Mouse (Mus musculus): Measurements from ENCODE around the gene Olfr996. TPM values are rescaled to one million over a fixed set of nuclear protein-coding genes. Genes with fewer than 3 reads are reported as not detected.

The Olfr996 gene
- not detected for polyA plus RNA-seq (2014; fragmentation: Illumina TruSeq; extraction: RNeasy Lipid Tissue Mini Kit (QIAGEN cat#74804); ENCODE audit: low read depth, low replicate concordance)

DNA sequence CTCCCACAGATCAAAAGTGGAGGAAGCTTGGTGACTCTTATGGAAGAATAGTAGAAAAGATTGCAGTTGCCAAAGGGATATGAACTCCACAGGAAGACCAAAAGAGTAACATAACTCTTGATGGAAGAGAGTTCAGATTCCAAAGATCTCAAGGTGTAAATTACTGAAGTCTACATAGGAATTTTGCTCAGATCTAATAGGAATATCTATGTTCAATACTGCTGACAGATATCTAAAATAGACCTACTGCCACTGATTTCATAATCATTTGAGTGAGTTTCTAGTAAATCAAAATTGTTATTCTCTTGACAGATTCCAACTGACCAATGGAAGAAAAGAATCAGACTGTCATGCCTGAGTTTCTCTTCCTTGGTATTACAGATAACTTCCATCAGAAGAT is at the start of gene Olfr996:
Olfr996 (plus strand) TSS at position 301 of the 400 bp plus-strand sequence.

DNA sequence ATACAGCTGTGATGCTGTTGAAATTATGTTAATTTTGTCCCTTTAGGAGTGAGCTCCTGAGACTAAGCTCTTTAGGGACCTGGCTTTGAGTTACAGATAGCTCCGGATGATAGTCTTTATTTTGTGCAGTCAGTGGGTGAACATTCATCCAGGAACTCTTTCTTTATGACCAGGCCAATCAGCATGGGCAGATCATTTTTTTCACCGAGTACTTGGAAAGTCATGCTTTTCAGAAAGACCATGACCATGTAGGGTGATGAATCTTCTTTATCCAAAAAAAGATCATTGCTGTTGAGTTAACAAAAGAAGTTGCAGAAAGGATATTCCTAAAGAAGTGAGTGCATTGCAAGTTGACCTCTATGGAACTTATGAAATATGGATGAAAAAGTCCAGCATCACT is 9.6 kb downstream of the Olfr996 start, which contains the start of gene Olfr998:
Olfr998 (plus strand) TSS at position 301 of the 400 bp plus-strand sequence.

DNA sequence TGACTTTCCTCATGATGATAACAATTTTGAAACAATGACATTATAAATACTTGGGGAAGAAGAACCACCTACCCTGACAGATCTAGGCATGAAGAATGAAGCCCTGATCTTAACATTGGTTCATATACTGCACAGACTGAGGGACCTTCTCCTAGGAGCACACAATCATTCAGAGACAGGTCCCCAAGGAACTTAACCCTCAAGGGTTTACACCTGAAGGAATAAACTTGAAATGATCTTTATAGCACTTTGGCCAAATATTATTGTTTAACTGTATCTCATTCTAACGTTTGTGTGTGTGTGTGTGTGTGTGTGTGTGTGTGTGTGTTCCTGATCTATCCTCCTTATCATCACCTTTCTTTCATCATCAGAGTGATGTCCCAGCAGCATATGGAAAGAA is 32.8 kb downstream of the Olfr996 start, which contains the start of gene Olfr1000:
Olfr1000 (minus strand) TSS at position 101 of the 400 bp plus-strand sequence.

Other genes with a start within 250 kb of the Olfr996 start
- not detected for gene Olfr987, start 239.9 kb upstream of the Olfr996 start, polyA plus RNA-seq (2014; fragmentation: Illumina TruSeq; extraction: RNeasy Lipid Tissue Mini Kit (QIAGEN cat#74804); ENCODE audit: low read depth, low replicate concordance)
- gene Olfr988, start 216.0 kb upstream of the Olfr996 start, polyA plus RNA-seq (2014; fragmentation: Illumina TruSeq; extraction: RNeasy Lipid Tissue Mini Kit (QIAGEN cat#74804); ENCODE audit: low read depth, low replicate concordance): not detected
- not detected for gene Olfr992, start 169.7 kb upstream of the Olfr996 start, polyA plus RNA-seq (2014; fragmentation: Illumina TruSeq; extraction: RNeasy Lipid Tissue Mini Kit (QIAGEN cat#74804); ENCODE audit: low read depth, low replicate concordance)
- gene Olfr993, start 164.3 kb upstream of the Olfr996 start, polyA plus RNA-seq (2014; fragmentation: Illumina TruSeq; extraction: RNeasy Lipid Tissue Mini Kit (QIAGEN cat#74804); ENCODE audit: low read depth, low replicate concordance): not detected
- gene Olfr994, start 142.8 kb upstream of the Olfr996 start, polyA plus RNA-seq (2014; fragmentation: Illumina TruSeq; extraction: RNeasy Lipid Tissue Mini Kit (QIAGEN cat#74804); ENCODE audit: low read depth, low replicate concordance): not detected
- not detected for gene Olfr995, start 135.6 kb upstream of the Olfr996 start, polyA plus RNA-seq (2014; fragmentation: Illumina TruSeq; extraction: RNeasy Lipid Tissue Mini Kit (QIAGEN cat#74804); ENCODE audit: low read depth, low replicate concordance)
- gene 4833423E24Rik, start 60.2 kb upstream of the Olfr996 start, polyA plus RNA-seq (2014; fragmentation: Illumina TruSeq; extraction: RNeasy Lipid Tissue Mini Kit (QIAGEN cat#74804); ENCODE audit: low read depth, low replicate concordance): not detected
- not detected for gene Olfr998, start 9.7 kb downstream of the Olfr996 start, polyA plus RNA-seq (2014; fragmentation: Illumina TruSeq; extraction: RNeasy Lipid Tissue Mini Kit (QIAGEN cat#74804); ENCODE audit: low read depth, low replicate concordance)
- gene Olfr1000, start 32.7 kb downstream of the Olfr996 start, polyA plus RNA-seq (2014; fragmentation: Illumina TruSeq; extraction: RNeasy Lipid Tissue Mini Kit (QIAGEN cat#74804); ENCODE audit: low read depth, low replicate concordance): not detected
- not detected for gene Olfr1002, start 71.5 kb downstream of the Olfr996 start, polyA plus RNA-seq (2014; fragmentation: Illumina TruSeq; extraction: RNeasy Lipid Tissue Mini Kit (QIAGEN cat#74804); ENCODE audit: low read depth, low replicate concordance)
- gene Olfr154, start 85.2 kb downstream of the Olfr996 start, polyA plus RNA-seq (2014; fragmentation: Illumina TruSeq; extraction: RNeasy Lipid Tissue Mini Kit (QIAGEN cat#74804); ENCODE audit: low read depth, low replicate concordance): not detected
- gene Olfr1006, start 99.6 kb downstream of the Olfr996 start, polyA plus RNA-seq (2014; fragmentation: Illumina TruSeq; extraction: RNeasy Lipid Tissue Mini Kit (QIAGEN cat#74804); ENCODE audit: low read depth, low replicate concordance): not detected
- gene Olfr1008, start 110.2 kb downstream of the Olfr996 start, polyA plus RNA-seq (2014; fragmentation: Illumina TruSeq; extraction: RNeasy Lipid Tissue Mini Kit (QIAGEN cat#74804); ENCODE audit: low read depth, low replicate concordance): not detected
- gene Olfr1009, start 136.2 kb downstream of the Olfr996 start, polyA plus RNA-seq (2014; fragmentation: Illumina TruSeq; extraction: RNeasy Lipid Tissue Mini Kit (QIAGEN cat#74804); ENCODE audit: low read depth, low replicate concordance): not detected
- gene Olfr1012, start 183.6 kb downstream of the Olfr996 start, polyA plus RNA-seq (2014; fragmentation: Illumina TruSeq; extraction: RNeasy Lipid Tissue Mini Kit (QIAGEN cat#74804); ENCODE audit: low read depth, low replicate concordance): not detected
- not detected for gene Olfr1013, start 187.9 kb downstream of the Olfr996 start, polyA plus RNA-seq (2014; fragmentation: Illumina TruSeq; extraction: RNeasy Lipid Tissue Mini Kit (QIAGEN cat#74804); ENCODE audit: low read depth, low replicate concordance)
- gene Olfr1014, start 193.5 kb downstream of the Olfr996 start, polyA plus RNA-seq (2014; fragmentation: Illumina TruSeq; extraction: RNeasy Lipid Tissue Mini Kit (QIAGEN cat#74804); ENCODE audit: low read depth, low replicate concordance): not detected
- not detected for gene Olfr1015, start 202.8 kb downstream of the Olfr996 start, polyA plus RNA-seq (2014; fragmentation: Illumina TruSeq; extraction: RNeasy Lipid Tissue Mini Kit (QIAGEN cat#74804); ENCODE audit: low read depth, low replicate concordance)
- not detected for gene Olfr1016, start 223.3 kb downstream of the Olfr996 start, polyA plus RNA-seq (2014; fragmentation: Illumina TruSeq; extraction: RNeasy Lipid Tissue Mini Kit (QIAGEN cat#74804); ENCODE audit: low read depth, low replicate concordance)
- gene Olfr1018, start 239.3 kb downstream of the Olfr996 start, polyA plus RNA-seq (2014; fragmentation: Illumina TruSeq; extraction: RNeasy Lipid Tissue Mini Kit (QIAGEN cat#74804); ENCODE audit: low read depth, low replicate concordance): not detected

All from liver, adult 10 weeks (tissue).